Mouse (Mus musculus): ENCODE data around the gene Me1.

DNA sequence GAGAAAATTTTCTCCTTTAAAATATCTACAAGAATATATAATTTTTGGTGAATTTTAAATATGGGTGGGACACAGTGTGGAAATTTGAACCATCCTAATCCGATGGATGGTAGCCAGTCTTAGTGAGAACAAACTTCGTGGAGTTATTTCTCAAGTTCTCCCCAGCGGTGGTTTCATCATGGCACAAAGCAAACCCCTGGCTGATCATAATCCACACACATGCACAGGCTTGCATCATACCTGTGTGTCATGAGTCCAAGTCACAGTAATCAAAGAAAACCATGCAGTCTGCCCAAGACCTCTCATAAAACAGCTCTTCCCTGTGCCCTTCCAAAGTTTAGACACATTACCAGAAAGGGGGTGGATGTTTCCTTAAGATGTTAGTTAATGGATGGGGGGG lies 34.1 kb upstream of the Me1 start:
- TF ChIP-seq POLR2A (IDR thresholded peaks at IDR 0.05; ENCODE audit: borderline replicate concordance, extremely low read depth, insufficient read depth, insufficient read length, poor library complexity, severe bottlenecking) (no peak), CTCF (IDR thresholded peaks at IDR 0.05; ENCODE audit: borderline replicate concordance, extremely low read depth, insufficient read depth, insufficient read length) (no peak)

All from brain, embryonic 14.5 days (tissue).